Mouse (Mus musculus): ENCODE measurements at regions not wholly inside any gene's neighbourhood (a gene's known extent, or its start where the extent isn't known, plus 50 kb on each side); places are given as distances from the start of the nearest gene placed in this dataset.

DNA sequence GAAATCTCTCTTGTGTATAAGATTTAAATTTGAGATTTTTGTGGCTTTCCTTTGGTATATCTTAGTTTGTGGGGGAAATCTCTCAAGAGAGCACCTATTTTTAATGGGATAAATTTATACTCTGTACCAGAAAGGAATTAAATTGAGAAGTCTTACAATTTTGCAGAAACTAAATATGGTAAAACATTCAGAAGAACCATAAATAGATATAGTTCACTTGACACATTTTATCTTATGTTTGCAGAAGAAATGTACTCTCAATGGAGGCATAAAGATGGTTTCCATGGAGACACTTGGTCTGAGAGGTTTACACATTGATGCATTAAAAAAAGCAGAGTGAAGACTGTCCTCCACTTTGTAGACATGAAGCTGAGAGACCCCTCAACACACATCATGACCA lies 86.9 kb downstream of the Ndufa10 start:
- Histone ChIP-seq H3K9me3 (peaks cover 4% of the 10 kb centered on the region; the same call in 1 of the 2 replicates), H3K36me3 (no peaks in the 10 kb centered on the region), H3K4me1 (replicated peaks) (no peaks in the 10 kb centered on the region), H3K4me2 (replicated peaks) (no peak overlapping the region), H3K4me3 (replicated peaks) (no peak overlapping the region), H3K27me3 (no peaks in the 10 kb centered on the region), H3K27ac (no peak overlapping the region), H3K9ac (replicated peaks) (no peak overlapping the region)
- ATAC-seq = no peak

GRCm38 (mm10) chr1:92384945-92385344 lies 88.7 kb downstream of the Ndufa10 start:
- peaks cover 4% of the 10 kb centered on the region; the same call in 1 of the 2 replicates for H3K9me3 ChIP-seq
- H3K4me2 ChIP-seq (replicated peaks) = no peak overlapping the region
- no peak overlapping the region for H3K9ac ChIP-seq (replicated peaks)
- H3K27me3 ChIP-seq = no peaks in the 10 kb centered on the region
- H3K4me1 ChIP-seq (replicated peaks) = no peaks in the 10 kb centered on the region
- no peak overlapping the region for H3K27ac ChIP-seq
- no peak overlapping the region for H3K4me3 ChIP-seq (replicated peaks)
- no peaks in the 10 kb centered on the region for H3K36me3 ChIP-seq
- ATAC-seq = no peak

- WGBS = 80% methylated on average over 4 of the region's 4 CpGs
- Histone ChIP-seq H3K4me3 (replicated peaks) (no peak overlapping the region), H3K9ac (replicated peaks) (no peak overlapping the region), H3K27ac (no peak overlapping the region), H3K36me3 (no peaks in the 10 kb centered on the region), H3K9me3 (peaks cover 4% of the 10 kb centered on the region; the same call in 1 of the 2 replicates), H3K4me1 (replicated peaks) (no peaks in the 10 kb centered on the region), H3K27me3 (no peaks in the 10 kb centered on the region), H3K4me2 (replicated peaks) (no peak overlapping the region)
- no peak for ATAC-seq
Observed at GRCm38 (mm10) chr1:92383749-92384148, 89.9 kb downstream of the Ndufa10 start.

- 77% methylated on average over 3 of the region's 3 CpGs for WGBS
- Histone ChIP-seq H3K9ac (replicated peaks) (no peak overlapping the region), H3K9me3 (no peaks in the 10 kb centered on the region), H3K27me3 (no peaks in the 10 kb centered on the region), H3K4me2 (replicated peaks) (no peak overlapping the region), H3K36me3 (no peaks in the 10 kb centered on the region), H3K4me1 (replicated peaks) (no peaks in the 10 kb centered on the region), H3K4me3 (replicated peaks) (no peak overlapping the region), H3K27ac (no peak overlapping the region)
- no peak for ATAC-seq
Observed at GRCm38 (mm10) chr1:92379510-92379886, 94.2 kb downstream of the Ndufa10 start.

DNA sequence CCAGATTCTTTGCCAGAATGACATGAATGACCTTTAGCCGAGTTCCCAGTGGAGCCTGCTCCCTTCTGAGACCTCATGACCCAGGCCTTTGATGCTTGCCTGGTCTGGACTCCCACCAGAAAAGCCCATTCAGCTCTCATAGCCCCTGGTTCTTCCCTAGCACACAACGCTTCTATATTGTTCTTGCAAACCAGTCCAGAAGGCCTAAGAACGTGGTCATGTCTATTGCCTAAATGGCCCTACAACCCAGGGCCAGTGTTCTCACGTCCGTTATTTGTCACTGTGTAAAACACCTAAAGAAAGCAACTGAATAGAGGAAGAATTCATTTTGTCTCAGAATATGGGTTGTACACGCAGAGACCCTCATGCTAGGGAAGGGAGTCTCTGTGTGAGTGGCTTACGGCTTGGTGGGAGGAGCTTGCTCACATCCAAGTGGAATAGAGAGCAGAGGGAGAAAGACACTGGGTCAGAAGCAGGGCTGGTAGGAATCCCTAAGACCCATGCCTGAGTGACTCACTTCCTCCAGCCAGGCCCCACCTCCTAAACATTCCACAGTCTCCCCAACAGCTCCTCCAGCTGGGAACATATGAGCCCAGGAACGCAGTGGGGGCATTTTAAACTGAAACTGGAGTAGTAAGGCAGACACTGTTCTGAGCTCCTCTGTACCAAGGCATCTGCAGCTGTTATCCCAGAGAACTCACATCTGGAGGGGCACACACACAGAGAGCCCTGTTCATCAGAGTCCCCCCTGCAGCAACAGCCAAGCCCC lies 94.7 kb downstream of the Ndufa10 start:
- 64% methylated on average over 8 of the region's 8 CpGs for WGBS
- H3K36me3 ChIP-seq = no peaks in the 10 kb centered on the region
- H3K4me2 ChIP-seq (replicated peaks) = no peak overlapping the region
- ATAC-seq = no peak
- no peaks in the 10 kb centered on the region for H3K9me3 ChIP-seq
- H3K4me3 ChIP-seq (replicated peaks) = no peak overlapping the region
- no peaks in the 10 kb centered on the region for H3K4me1 ChIP-seq (replicated peaks)
- H3K27ac ChIP-seq = no peak overlapping the region
- H3K27me3 ChIP-seq = no peaks in the 10 kb centered on the region
- no peak overlapping the region for H3K9ac ChIP-seq (replicated peaks)

GRCm38 (mm10) chr1:92376456-92376855 lies 97.2 kb downstream of the Ndufa10 start:
- H3K36me3 ChIP-seq = no peaks in the 10 kb centered on the region

DNA sequence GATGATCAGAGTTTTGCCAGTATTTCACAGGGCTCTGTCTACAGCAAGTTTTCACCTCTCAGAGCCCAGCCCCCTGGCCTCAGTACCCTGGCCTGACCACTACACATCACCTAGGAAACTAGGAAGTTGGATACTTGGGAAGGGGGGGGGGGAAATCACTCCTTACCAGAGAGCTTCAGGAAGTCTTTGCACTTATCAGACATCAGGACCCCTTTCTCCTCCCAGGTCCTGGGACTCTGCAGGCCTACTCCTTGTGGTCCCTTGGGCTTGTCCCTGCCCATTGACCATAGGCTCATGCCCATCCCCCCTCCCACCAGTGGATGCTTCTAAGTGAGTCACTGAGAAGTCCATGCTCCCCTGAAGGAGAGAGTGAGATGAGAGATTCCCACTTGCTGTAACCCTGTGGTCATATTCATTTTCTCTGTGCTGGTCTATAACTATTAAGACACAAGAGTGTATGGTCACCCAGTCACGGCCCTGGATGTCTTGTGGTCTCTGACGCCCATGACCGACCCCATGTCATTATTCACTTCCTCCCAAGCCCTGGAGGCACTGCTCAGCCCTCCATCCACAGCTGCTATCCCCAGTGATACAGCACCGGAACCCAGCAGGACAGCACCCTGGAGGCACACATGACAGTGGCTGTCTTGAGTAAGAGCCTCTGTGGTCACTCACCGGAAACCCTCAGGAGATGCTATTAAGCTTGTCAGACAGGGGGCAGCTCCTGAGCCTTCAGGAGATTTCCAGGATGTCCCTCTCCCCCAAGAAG lies 101.3 kb downstream of the Ndufa10 start:
- no peaks in the 10 kb centered on the region for H3K9me3 ChIP-seq
- ATAC-seq = peak; percentile 44
- H3K4me3 ChIP-seq (replicated peaks) = no peak overlapping the region
- H3K36me3 ChIP-seq = no peaks in the 10 kb centered on the region
- H3K4me1 ChIP-seq (replicated peaks) = peaks cover 18% of the 10 kb centered on the region
- peak overlapping the region; percentile 70 for H3K27ac ChIP-seq
- no peaks in the 10 kb centered on the region for H3K27me3 ChIP-seq
- H3K9ac ChIP-seq (replicated peaks) = no peak overlapping the region
- no peak overlapping the region for H3K4me2 ChIP-seq (replicated peaks)
- 90% methylated on average over 5 of the region's 5 CpGs for WGBS

More at GRCm38 (mm10) chr1:92376456-92376855, 97.2 kb downstream of the Ndufa10 start:
- no peak for ATAC-seq
- no peak overlapping the region for H3K4me3 ChIP-seq (replicated peaks)
- H3K27me3 ChIP-seq = no peaks in the 10 kb centered on the region
- H3K4me1 ChIP-seq (replicated peaks) = peaks cover 10% of the 10 kb centered on the region
- no peaks in the 10 kb centered on the region for H3K9me3 ChIP-seq
- H3K9ac ChIP-seq (replicated peaks) = no peak overlapping the region
- no peak overlapping the region for H3K27ac ChIP-seq
- no peak overlapping the region for H3K4me2 ChIP-seq (replicated peaks)
- 89% methylated on average over 4 of the region's 4 CpGs for WGBS

DNA sequence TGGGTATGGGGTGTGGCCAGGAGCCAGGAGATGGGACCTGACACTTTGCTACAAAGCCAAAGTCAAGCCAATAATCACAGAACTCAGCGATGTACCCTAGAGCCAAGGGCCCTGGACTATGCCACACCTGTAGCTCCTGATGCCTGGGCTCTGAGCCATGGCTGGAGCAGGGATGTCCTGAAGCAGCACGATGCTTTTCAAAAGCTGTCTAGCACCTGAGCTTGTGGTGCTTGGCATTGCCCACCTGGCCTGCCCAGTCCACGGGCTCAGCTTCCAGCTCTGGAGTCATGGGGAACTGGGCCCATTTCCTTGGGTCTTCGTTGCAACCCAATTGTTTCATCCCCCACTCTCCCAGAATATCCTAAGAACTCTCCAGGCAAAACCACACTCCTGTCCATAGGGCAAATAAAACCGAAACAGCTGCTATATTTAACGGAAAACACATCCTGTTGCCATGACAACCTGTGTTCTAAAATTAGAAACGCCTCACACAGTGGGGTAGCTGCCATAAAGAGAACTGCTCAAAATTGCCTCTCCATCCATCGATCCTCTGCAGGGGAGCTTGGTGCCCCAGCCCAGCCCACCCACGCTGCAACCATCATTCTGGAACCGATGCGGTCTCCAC lies 102.2 kb downstream of the Ndufa10 start:
- H3K4me1 ChIP-seq (replicated peaks) = peaks cover 18% of the 10 kb centered on the region
- peak; percentile 67 for ATAC-seq
- no peaks in the 10 kb centered on the region for H3K9me3 ChIP-seq
- H3K27me3 ChIP-seq = no peaks in the 10 kb centered on the region
- peak overlapping the region; percentile 70 for H3K27ac ChIP-seq
- WGBS = 50% methylated on average over 11 of the region's 11 CpGs
- H3K4me3 ChIP-seq (replicated peaks) = no peak overlapping the region
- peak overlapping the region; percentile 22; the same call in 1 of the 2 replicates for H3K4me2 ChIP-seq (replicated peaks)
- H3K9ac ChIP-seq (replicated peaks) = no peak overlapping the region
- H3K36me3 ChIP-seq = no peaks in the 10 kb centered on the region

DNA sequence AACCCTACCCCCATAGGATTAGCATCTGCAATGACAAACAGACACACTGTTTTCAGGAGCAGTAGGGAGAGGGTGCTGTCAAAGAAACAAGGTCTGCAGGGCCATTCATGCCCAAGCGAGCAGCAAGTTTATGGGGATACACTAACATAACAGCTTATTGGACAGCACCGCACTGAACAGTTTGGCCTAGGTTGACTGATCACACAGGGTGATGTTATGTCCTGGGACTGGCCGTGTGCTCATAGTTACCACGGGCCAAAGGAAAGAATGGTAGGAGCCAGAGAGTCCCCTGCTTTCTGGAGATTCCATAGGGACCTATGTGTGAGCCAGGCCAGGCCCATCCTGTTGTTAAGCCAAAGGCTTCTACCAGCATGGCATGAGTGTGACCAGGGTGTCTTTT lies 102.8 kb downstream of the Ndufa10 start:
- H3K36me3 ChIP-seq = no peaks in the 10 kb centered on the region
- H3K27me3 ChIP-seq = no peaks in the 10 kb centered on the region
- H3K4me3 ChIP-seq (replicated peaks) = no peak overlapping the region
- ATAC-seq = no peak; the same call in 1 of the 2 replicates
- H3K4me2 ChIP-seq (replicated peaks) = no peak overlapping the region
- no peak overlapping the region for H3K9ac ChIP-seq (replicated peaks)
- H3K27ac ChIP-seq = no peak overlapping the region
- H3K4me1 ChIP-seq (replicated peaks) = peaks cover 18% of the 10 kb centered on the region
- H3K9me3 ChIP-seq = no peaks in the 10 kb centered on the region
- whole genome bisulfite sequencing = 86% methylated on average over 4 of the region's 4 CpGs

- WGBS = 91% methylated on average over 5 of the region's 5 CpGs
- Histone ChIP-seq H3K9ac (replicated peaks) (no peak overlapping the region), H3K36me3 (no peaks in the 10 kb centered on the region), H3K9me3 (no peaks in the 10 kb centered on the region), H3K4me1 (replicated peaks) (peaks cover 18% of the 10 kb centered on the region), H3K4me2 (replicated peaks) (no peak overlapping the region), H3K27ac (no peak overlapping the region), H3K4me3 (replicated peaks) (no peak overlapping the region), H3K27me3 (no peaks in the 10 kb centered on the region)
- no peak for ATAC-seq
Observed at GRCm38 (mm10) chr1:92369972-92370371, 103.7 kb downstream of the Ndufa10 start.

GRCm38 (mm10) chr1:92366249-92366648 lies 107.4 kb downstream of the Ndufa10 start:
- Histone ChIP-seq H3K36me3 (no peaks in the 10 kb centered on the region), H3K4me1 (replicated peaks) (peaks cover 15% of the 10 kb centered on the region), H3K9me3 (no peaks in the 10 kb centered on the region), H3K27ac (no peak overlapping the region), H3K27me3 (no peaks in the 10 kb centered on the region), H3K4me2 (replicated peaks) (no peak overlapping the region), H3K4me3 (replicated peaks) (no peak overlapping the region), H3K9ac (replicated peaks) (no peak overlapping the region)
- WGBS = 91% methylated on average over 5 of the region's 5 CpGs
- ATAC-seq = no peak

DNA sequence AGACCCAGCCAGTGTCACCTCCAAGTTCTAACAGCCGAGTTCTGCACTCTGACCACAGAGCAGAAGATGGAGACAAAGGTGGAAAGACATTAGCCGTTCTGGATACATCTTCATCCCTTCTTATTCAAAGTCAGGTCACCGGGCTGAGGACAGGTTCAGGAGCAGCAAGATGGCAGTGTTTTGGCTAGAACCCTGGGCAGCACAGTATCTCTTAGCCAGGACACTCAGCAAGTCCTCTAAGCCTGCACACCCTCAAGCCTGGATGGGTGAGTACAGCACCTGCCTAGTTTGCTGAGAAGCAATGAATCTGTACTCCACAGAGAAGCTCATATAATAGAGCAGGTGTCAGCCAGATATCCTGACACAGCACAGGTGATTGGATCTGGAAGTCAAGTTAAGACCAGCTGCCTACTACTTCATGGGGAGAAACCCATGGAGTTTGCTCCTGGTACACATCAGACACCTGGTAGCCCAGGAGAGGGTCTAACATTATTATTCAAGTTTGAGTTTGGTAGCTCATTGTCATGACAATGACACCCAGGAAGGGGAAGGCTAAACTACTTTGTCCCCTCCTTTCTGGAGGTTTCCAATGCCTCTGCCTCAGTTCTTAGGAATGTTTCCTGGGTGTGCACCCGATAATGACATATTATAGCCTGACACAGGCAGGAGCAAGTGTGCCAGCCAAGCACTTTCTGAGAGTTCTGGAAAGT lies 108.1 kb downstream of the Ndufa10 start:
- ATAC-seq = no peak
- H3K4me2 ChIP-seq (replicated peaks) = no peak overlapping the region

More for the DNA sequence above, 108.1 kb downstream of the Ndufa10 start:
- Histone ChIP-seq H3K27me3 (no peaks in the 10 kb centered on the region), H3K9ac (replicated peaks) (no peak overlapping the region), H3K4me3 (replicated peaks) (no peak overlapping the region), H3K27ac (no peak overlapping the region), H3K4me1 (replicated peaks) (peaks cover 15% of the 10 kb centered on the region), H3K36me3 (no peaks in the 10 kb centered on the region), H3K9me3 (no peaks in the 10 kb centered on the region)
- 77% methylated on average over 4 of the region's 4 CpGs for WGBS

Data from midbrain, embryonic 13.5 days (tissue).